Mouse (Mus musculus): ENCODE data around the gene Mrtfa.

DNA sequence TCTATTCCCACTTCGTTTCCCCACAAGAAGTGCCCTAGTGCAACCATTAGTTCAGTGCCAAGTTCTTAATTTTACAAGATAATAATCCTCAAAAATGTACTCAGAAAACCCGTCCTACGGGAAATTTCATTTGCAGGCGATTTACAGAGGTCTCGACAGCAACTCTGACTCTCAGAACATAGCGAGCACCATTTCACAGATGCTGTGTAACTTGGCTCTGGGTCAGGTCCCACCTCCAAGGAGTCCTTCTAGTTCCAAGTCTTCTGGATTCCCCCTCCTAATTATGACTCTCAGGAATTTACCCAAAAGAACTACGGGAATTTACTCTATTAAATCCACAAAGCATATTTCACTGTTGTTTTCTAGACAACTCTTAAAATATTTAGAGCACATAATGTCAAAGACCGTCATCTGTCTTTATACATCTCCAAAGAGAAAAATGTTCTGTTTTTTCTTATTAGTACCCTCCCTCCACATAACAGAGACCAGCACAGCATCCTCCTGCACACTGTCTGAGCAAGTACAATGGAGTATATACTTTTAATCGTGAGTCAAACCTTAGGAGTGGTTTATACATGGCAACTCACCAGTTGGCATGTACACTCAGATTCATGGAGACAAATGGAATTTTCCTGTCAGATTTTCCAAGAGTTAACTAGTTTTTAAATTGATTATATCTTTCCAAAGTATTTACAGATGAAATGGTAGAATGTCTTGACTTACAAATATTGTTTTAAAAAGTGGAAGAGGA is 25.8 kb downstream of the Mrtfa start:
- TF ChIP-seq POLR2A (IDR thresholded peaks at IDR 0.05; ENCODE audit: borderline replicate concordance, low read depth, low read length) (no peak), CTCF (IDR thresholded peaks at IDR 0.05; ENCODE audit: low read depth, low read length) (no peak)
